Mouse (Mus musculus): Measurements from ENCODE around the gene Slc25a3. TPM values are rescaled to one million over a fixed set of nuclear protein-coding genes. Genes with fewer than 3 reads are reported as not detected.

Slc25a3 gene
- total and polyA plus RNA-seq, 3 experiments: 428 to 792 (median 509) TPM

- Histone ChIP-seq H3K9ac (ENCODE audit: insufficient read depth, low read depth) (no peak overlapping the region), H3K4me2 (ENCODE audit: insufficient read depth, low read depth, poor library complexity, severe bottlenecking) (no peak overlapping the region), H3K79me2 (replicated peaks; ENCODE audit: control insufficient read depth, extremely low read depth, insufficient read depth, poor library complexity, severe bottlenecking) (no peaks in the 10 kb centered on the region), H3K9me3 (replicated peaks; ENCODE audit: low read length) (no peaks in the 10 kb centered on the region), H3K27me3 (replicated peaks) (no peaks in the 10 kb centered on the region), H3K36me3 (replicated peaks in 1 of 2; ENCODE audit: control insufficient read depth in 1 of 2, insufficient read depth in 1 of 2, low read length in 1 of 2) (no peaks in the 10 kb centered on the region), H3K27ac (ENCODE audit: insufficient read depth, low read depth) (no peak overlapping the region), H3K4me1 (ENCODE audit: control insufficient read depth in 1 of 2, insufficient read depth in 2 of 2) (no peaks in the 10 kb centered on the region), H3K4me3 (replicated peaks in 1 of 3; ENCODE audit: low read depth in 2 of 3, low read length in 2 of 3, poor library complexity in 1 of 3) (no peak overlapping the region)
- in situ Hi-C loops (cut with MboI; ENCODE audit: low pct_ligation_motif_present, low pct_unique_long_range_greater_than_20kb, low sequenced_read_pairs): no loop called here
- DNase-seq (ENCODE audit: extremely low read depth): no peak
- no peak for TF ChIP-seq CHD2 (IDR thresholded peaks at IDR 0.05; ENCODE audit: low read length)
- no peak for TF ChIP-seq JUND (conservative IDR thresholded peaks at IDR 0.05; ENCODE audit: low read depth, low read length)
- dilution Hi-C loops (cut with MboI; ENCODE audit: extremely low pct_ligation_motif_present, extremely low pct_unique_long_range_greater_than_20kb, low sequenced_read_pairs): no loop called here
These were observed 29.4 kb downstream of the Slc25a3 start for GRCm38 (mm10) chr10:91094251-91095104.

- Histone ChIP-seq H3K4me1 (ENCODE audit: control insufficient read depth in 1 of 2, insufficient read depth in 2 of 2) (no peaks in the 10 kb centered on the region), H3K79me2 (replicated peaks; ENCODE audit: control insufficient read depth, extremely low read depth, insufficient read depth, poor library complexity, severe bottlenecking) (no peaks in the 10 kb centered on the region), H3K4me3 (replicated peaks in 1 of 3; ENCODE audit: low read depth in 2 of 3, low read length in 2 of 3, poor library complexity in 1 of 3) (no peak overlapping the region), H3K36me3 (replicated peaks in 1 of 2; ENCODE audit: control insufficient read depth in 1 of 2, insufficient read depth in 1 of 2, low read length in 1 of 2) (no peaks in the 10 kb centered on the region), H3K27me3 (replicated peaks) (no peaks in the 10 kb centered on the region), H3K4me2 (ENCODE audit: insufficient read depth, low read depth, poor library complexity, severe bottlenecking) (no peak overlapping the region), H3K27ac (ENCODE audit: insufficient read depth, low read depth) (no peak overlapping the region), H3K9ac (ENCODE audit: insufficient read depth, low read depth) (no peak overlapping the region), H3K9me3 (replicated peaks; ENCODE audit: low read length) (no peaks in the 10 kb centered on the region)
- TF ChIP-seq ZNF384 (IDR thresholded peaks at IDR 0.05; ENCODE audit: low read depth, low read length) (no peak), USF2 (conservative IDR thresholded peaks at IDR 0.05; ENCODE audit: low read depth, low read length) (no peak), CHD1 (IDR thresholded peaks at IDR 0.05; ENCODE audit: low read depth, low read length) (no peak), ETS1 (conservative IDR thresholded peaks at IDR 0.05; ENCODE audit: low read depth, low read length) (no peak), EP300 (IDR thresholded peaks at IDR 0.05; ENCODE audit: low read length) (no peak), RAD21 (IDR thresholded peaks at IDR 0.05; ENCODE audit: low read depth, low read length) (no peak), SMC3 (IDR thresholded peaks at IDR 0.05; ENCODE audit: low read depth, low read length) (no peak), MAX (IDR thresholded peaks at IDR 0.05; ENCODE audit: low read length) (no peak), JUN (IDR thresholded peaks at IDR 0.05; ENCODE audit: insufficient read depth, low read depth, low read length) (no peak), IRF4 (IDR thresholded peaks at IDR 0.05; ENCODE audit: low read depth, low read length) (no peak), MEF2A (IDR thresholded peaks at IDR 0.05; ENCODE audit: borderline replicate concordance, low read depth, low read length) (no peak), TBP (conservative IDR thresholded peaks at IDR 0.05; ENCODE audit: low read depth, low read length) (no peak)
- no peak for DNase-seq (ENCODE audit: extremely low read depth)
- dilution Hi-C loops (cut with MboI; ENCODE audit: extremely low pct_ligation_motif_present, extremely low pct_unique_long_range_greater_than_20kb, low sequenced_read_pairs): no loop called here
- in situ Hi-C loops (cut with MboI; ENCODE audit: low pct_ligation_motif_present, low pct_unique_long_range_greater_than_20kb, low sequenced_read_pairs): no loop called here
These were observed 31.0 kb downstream of the Slc25a3 start for GRCm38 (mm10) chr10:91092812-91093211.
